Mouse (Mus musculus) C2C12 (cell line): ENCODE measurements at regions not wholly inside any gene's neighbourhood (a gene's known extent, or its start where the extent isn't known, plus 50 kb on each side); places are given as distances from the start of the nearest gene placed in this dataset.

Experiments
- CTCF ChIP-seq: IDR thresholded peaks from one replicate; pipeline ENCODE4 v1.5.1; 2011; ENCODE audit not compliant: control insufficient read depth, insufficient read depth, insufficient read length
- MYOG ChIP-seq: IDR thresholded peaks from one replicate; pipeline ENCODE4 v1.6.1; 2011; ENCODE audit not compliant: control insufficient read depth, insufficient read length; ENCODE audit errors: extremely low read depth

- no peak for TF ChIP-seq CTCF
- no peak for TF ChIP-seq MYOG
These were observed 259.2 kb upstream of the Nr2f2 start for GRCm38 (mm10) chr7:70625643-70626231.
